Mouse (Mus musculus) lung, adult 18-20 months (tissue): ENCODE measurements around the gene Pabpc4.
"Not testable (repeated sequence)": the region's sequence is repeated elsewhere in the genome, so short reads cannot be mapped to it uniquely, and the experiment has no call there.

Experiments used
- DNase-seq, 2 experiments: peaks; one replicate each; pipeline ENCODE4 v3.0.0; 2022; ENCODE audit warnings: mixed read lengths in 2 of 2

The Pabpc4 gene

DNA sequence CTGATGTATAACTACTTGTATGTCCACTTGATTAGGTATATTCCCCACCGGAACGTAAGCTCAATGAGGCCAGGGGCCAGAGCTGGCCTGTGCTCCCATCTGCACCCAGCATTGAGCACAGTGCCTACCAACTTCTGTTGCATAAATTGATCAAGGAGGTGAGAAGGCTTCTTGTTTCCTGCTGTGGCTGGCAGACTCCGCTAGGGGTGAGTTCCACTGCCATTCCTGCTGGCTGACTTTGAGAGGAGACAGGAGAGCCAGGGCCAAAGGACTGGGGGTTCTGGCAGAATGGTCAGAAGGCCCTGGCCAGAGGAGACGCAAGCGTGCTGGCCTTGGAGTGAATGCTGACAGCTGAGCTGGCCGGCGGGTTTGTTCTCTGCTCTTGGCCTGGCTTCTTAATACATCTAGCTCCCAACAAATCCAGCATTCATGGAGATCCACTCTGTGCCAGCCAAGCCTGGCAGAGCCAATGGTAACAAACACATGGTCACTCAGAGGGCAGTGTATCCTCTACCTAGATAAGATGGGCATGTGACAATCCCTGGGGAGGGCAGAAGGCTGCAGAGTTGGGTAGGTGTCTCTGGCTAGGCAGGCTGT is 13.1 kb upstream of the Pabpc4 start:
- DNase-seq: peak; percentile 45 to 68

DNA sequence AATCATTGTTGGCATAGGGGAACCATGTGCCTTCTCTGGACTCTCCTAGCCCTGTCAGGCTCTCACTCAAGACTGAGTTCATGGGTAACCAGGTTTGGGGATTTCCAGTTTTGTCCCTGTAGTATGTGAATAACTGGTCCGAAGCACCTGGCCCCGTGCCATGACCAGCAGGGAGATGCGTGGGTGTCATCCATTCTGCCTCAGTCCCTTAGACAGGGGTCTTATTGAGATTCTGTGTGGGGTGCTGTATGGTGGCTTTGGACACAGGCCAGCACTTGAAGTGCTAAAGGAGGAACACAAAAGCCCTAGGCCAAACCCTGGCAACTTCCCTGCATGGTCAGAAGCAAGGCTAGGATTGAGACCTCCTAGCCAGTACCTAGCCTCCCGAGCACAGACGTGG is 9.9 kb upstream of the Pabpc4 start:
- DNase-seq: no peak

DNA sequence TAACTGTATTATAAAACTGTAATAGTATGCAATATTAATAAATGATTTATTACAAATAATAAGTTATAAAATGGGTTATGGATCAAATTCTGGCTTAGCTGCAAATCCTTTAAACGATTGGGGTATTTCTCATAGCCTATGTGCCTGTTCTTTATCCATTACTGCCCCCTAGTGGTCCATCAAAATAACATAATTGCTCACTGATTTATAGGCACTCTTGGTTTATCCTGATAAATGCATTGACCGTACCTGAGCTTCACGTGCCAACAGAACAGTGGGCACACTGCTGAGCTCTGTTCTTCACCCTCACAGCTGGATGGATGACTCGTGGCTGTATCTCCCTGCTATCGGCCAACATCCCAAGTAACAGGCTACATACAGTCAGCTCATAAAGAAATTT is 7.5 kb upstream of the Pabpc4 start:
- DNase-seq: no peak

DNA sequence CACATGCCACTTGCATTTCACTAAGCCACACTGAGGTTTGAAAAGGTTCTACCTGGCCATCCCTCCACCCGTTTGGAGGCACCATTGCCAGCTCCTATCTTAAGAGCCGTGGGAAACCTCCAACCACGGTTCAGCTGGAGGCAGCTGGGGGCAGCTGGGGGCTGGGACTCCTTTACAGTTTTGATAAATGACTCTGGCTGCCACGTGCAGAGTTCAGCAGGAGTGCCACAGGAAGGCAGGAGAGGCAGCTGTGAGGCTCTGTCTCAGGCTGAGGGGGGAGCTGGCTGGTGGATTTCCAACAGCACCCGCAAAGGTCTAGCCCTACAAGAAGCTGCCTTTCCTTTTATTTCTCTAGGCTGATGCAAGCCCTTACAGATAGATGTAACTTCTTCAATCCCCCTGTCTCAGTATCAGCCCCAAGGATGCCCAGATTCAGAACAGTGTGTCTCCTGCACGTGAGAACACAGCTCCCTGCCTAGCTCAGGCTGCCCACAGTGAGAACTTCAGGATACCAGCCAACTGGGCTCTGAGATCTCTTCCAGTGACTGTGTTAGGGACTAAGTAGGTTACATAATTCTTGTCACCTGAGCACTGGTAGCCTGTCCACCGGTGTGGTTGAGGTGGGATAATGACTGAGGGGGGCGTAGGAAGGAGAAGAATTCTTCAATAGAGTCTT is 1.9 kb upstream of the Pabpc4 start:
- no peak for DNase-seq

DNA sequence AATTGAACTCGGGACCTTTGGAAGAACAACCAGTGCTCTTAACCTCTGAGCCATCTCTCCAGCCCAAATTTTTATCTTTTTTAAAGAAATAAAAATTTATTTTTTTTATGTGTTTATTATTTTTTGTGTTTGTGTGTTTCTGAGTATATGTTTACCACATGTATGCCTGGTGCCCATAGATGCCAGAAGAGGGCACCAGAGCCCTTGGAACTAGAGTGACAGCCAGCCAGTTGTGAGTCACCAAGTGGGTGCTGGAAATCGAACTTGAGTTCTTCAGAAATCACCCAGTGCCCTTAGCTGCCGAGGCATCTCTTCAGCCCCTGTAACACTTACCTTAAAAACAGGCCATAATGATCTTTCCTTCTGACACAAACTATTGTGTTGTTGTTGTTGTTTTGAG is 8.9 kb downstream of the Pabpc4 start:
- no peak for DNase-seq

DNA sequence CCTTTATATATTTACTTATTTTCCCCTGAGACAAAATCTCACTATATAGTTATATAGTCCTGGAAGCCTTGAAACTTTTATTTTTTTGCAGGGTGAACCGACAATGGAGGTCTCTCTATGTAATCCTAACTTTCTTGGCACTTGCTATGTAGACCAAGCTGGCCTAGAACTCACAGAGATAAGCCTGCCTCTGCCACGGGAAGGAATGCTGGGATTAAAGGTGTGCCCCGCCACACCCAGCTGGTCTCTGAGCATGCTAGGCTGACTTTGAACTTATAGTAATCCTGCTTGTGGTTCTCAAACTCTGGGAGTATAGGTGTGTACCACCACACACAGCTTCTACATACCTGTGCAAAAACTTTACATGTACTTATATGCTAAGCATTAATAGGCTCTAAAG is 18.0 kb downstream of the Pabpc4 start:
- DNase-seq: no peak

DNA sequence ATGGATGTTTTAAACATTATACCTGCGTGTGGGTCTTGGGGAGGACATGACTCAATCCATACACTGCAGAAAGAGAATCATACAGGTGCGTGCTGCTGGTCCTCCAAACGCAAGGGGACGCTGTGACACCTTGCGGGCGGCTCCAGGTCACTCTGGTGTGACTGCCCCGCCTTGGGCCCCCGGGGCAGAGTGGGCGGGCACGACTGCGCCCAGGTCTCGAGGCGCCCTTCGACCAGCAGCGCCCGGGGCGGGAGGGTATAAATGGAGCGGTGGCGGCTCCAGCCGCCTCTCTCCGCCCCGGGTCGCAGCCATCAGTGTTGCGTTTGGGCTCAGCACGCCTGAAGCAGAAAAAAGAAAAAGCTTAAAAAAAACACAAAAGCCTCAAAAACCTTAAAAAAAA is 20.3 kb downstream of the Pabpc4 start:
- peak; percentile 90 to 93 for DNase-seq

DNA sequence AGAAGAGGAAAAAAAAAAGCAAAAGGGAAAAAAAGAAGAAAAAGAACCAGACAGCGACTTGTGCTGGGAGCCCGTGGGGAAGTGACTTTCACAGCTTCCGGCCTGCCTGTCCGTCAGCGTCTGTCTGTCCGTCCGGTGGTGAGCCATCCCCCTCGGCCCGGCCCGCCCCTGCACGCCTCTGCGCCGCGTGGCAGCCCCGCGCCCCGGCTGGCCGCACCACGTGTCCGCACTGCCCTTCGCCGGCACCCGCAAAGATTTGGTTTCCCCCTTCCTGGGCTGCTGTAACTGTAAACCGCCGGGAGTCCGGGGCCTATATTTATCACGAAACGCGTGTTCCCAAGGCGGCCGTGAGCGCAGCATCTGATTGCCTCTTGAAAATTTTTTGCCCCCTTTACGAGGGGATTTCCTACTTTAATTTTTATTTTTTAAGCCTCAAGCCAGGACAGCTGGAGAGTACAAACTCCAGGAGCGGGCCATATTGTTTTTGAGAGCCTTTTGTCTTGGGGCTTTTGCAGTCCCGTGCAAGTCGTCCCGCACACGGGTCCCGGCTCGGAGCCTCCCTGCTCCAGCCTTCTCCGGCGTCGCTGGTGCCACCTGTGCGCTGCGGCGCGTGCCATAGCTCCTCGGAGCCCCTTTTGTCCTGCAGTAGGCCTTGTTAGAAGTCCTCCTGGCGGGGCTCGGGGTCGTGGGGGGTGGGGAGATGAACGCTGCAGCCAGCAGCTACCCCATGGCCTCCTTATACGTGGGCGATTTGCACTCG is 20.9 kb downstream of the Pabpc4 start:
- DNase-seq: peak; percentile 34 to 43

DNA sequence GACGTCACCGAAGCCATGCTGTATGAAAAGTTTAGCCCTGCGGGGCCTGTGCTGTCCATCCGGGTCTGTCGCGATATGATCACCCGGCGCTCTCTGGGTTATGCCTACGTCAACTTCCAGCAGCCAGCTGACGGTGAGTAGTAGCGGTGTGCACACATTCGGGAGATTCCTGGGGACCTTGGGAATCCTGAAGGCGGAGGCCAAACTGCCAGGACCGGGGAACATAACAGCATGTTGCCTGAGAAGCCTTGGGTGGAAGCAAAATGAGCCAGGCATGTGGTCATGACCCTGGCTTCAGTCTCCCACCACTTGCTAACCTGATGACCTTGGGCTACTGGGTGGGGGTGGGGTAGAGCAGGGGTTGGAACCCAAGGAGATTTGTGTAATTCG is 21.5 kb downstream of the Pabpc4 start:
- peak in 1 of 2 experiments; percentile 25 for DNase-seq

DNA sequence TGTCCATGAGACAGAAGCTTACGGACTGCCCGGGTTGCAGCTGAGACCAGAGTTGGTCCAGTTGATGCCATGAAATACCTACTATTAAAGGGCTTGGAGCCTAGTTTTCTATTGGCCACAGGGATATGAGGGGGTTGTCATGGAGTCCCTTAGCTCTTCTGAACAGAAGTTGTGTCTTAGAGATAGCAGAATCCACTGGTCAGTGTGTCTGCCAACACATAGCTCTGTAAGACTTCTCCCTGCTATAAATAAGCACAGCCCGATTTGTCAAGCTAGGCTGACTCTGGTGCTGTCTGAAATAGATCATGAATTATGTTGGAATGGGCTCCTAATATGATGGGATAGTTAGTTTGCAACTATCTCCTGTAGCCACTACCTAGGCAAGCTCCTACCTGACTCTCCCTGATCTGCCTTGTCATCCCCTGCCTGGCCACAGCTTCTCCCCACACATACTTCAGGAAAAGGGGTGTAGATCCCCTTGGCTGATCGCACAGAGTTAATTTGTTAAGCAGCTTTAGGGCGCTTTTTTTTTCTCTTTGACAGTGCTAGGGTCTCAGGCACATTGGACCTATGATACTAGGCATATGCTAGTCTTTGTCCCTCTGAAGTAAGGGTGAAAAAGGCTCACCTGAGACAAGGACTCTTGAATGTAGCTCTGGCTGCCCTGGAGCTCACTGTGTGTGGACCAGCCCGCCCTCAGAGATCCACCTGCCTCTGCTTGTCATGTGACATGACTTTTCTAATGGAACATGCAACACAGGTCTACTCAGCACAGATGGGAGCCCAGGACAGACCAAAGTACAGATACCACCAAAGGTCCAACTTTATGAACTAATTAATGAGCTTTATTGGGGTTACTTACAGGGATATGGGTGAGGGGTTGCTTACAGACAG is 22.8 kb downstream of the Pabpc4 start:
- no peak for DNase-seq

DNA sequence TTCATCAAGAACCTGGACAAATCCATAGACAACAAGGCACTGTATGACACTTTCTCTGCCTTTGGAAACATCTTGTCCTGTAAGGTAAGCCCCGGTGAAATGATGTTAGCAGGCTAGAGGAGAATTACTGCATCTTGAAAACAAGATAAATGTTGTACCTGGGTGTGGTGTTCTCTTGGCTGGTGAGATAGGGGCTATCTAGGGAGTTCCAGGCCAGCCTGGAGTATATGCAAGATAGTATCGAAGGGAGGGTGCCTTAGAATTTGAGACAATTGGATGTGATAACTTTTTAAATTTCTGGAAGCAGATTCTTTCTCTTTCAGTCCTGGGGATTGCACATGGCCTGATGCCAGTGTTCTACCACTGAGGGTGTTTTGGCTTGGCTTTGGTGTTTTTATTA is 24.6 kb downstream of the Pabpc4 start:
- DNase-seq: no peak

DNA sequence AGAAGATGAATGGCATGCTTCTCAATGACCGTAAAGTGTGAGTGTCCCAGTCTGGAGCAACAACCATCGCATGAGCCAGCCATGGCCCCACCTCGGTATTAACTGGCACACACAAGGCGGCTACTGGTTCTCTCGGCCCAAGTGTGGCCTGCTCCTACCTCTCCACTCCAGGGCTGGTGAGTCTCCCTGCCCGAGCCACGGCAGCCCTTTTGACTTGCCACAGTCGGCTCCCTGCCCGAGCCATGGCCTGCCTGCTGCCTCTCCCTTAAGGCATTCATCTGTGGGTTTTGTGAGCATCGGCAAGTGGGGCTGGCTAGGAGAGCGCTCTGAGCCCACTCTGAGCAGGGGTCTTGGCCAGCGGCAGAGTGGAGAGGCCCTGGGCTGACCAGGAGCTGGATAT is 26.9 kb downstream of the Pabpc4 start:
- no peak for DNase-seq

DNA sequence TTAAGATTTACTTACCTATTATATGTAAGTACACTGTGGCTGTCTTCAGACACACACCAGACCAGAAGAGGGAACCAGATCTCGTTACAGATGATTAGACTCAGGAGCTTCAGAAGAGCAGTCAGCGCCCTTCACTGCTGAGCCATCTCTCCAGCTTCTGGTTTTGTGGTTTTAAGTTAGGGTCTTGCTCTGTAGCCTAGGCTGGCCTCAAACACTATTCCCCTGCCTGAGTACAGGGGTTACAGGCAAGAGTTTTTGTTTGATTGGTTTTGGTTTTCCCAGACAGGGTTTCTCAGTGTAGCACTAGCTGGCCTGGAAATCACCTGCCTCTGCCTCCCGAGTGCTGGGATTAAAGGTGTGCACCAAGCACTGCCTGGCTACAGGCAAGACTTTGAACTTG is 30.2 kb downstream of the Pabpc4 start:
- DNase-seq: no peak

DNA sequence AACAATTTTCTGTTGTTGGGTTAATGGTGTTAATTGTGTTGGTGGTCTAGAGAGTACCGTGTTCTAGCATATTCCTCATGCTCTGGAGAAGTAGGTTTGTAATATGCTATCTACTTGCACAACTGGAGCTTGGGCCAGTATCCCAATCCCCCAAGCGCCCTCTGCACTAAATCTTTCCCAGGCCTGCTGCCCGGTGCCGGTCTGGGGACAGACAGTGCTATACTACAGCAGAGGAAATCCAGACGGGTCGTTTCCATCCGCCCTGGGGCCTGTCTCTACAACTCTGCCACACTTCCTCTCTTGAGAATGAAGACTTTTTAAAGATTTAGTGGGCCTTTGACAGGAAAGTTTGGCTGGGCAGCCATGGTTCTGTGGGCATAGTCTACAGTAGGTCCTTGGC is 30.8 kb downstream of the Pabpc4 start:
- no peak for DNase-seq

DNA sequence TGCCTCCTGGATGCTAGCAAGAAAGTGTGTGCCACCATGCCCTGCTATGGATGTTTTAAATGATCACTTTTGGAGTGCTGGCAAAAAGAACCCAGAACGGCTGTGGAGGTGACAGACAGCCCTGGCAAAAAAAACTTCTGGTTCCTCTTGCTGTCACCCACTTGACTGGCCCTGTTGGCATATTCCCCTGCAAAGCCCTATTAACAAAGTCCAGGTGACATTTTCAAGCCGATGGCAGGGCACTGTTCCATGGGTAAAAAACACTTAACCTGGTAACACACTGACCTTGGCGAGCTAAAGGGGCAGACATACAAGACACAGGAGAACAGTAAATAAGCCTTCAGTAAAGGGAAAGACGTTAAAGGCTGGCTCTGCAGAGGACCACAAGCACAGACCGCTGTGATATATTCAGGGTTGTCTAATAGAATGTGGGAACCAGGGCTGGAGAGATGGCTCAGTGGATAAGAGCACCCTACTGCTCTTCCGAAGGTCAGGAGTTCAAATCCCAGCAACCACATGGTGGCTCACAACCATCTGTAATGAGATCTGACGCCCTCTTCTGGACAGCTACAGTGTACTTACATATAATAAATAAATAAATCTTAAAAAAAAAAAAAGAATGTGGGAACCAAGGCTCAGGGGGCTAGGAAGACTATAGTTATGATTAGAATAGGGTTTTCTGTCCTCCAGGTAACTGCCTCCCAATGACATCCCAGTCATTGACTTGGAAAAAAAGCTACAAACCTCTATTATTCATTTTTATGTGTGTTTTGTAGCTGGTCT is 31.7 kb downstream of the Pabpc4 start:
- no peak for DNase-seq

DNA sequence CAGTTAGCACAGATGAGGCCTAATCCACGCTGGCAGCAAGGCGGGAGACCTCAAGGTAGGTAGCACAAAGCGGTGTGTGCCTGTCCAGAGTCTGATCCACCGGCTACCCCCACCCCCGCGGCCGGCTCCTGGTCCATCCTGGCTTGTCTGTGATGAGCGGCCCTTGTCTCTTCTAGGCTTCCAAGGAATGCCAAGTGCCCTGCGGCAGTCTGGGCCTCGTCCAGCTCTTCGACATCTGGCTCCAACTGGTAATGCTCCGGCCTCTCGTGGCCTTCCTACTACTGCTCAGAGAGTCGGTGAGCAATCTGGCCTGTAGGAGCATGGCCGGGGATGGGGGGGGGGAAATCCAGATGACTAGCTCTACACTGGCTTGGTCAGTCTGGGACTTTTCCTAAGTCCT is 32.9 kb downstream of the Pabpc4 start:
- DNase-seq: not testable (repeated sequence)

DNA sequence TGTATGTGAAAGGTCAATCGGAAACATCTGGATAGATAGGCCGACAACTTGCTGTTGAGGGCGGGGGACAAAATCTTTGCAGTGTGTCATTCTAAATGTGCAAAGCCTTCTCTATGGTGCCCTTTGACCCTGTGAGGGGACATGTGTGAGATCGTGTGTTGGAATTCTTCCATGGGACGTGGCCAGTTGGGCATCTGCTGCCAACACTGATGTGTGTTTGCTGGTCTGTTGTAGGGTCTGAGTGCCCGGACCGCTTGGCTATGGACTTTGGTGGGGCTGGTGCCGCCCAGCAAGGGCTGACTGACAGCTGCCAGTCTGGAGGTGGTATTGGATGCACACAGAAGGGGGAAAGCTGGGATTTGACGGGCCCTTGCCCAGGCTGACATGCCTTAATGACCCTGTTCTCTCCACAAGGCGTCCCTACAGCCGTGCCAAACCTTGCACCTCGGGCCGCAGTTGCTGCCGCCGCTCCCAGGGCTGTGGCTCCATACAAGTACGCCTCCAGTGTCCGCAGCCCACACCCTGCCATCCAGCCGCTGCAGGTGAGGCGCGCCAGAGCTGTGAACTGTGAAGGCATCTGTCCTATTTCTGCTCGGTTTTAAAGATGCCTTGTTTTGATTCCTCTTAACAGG is 33.5 kb downstream of the Pabpc4 start:
- no peak for DNase-seq

DNA sequence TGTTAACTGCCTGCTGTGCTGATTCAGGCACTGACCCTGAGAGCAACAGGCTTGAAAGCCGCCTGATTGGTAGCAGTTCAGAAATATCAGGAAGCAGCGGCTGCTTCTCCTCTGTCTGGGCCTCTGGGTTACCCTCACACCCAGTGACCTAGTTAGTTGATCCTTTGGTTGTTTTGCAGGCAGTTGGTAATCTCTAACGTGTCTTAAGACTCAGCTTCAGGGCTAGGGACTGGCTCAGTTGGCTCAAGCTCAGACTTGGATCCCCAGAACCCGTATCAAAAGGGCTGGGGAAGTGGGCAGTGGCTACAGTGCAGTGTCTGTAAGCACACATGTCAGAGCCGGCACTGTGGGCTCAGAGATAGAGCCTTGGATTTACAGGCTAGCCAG is 34.0 kb downstream of the Pabpc4 start:
- DNase-seq: no peak

DNA sequence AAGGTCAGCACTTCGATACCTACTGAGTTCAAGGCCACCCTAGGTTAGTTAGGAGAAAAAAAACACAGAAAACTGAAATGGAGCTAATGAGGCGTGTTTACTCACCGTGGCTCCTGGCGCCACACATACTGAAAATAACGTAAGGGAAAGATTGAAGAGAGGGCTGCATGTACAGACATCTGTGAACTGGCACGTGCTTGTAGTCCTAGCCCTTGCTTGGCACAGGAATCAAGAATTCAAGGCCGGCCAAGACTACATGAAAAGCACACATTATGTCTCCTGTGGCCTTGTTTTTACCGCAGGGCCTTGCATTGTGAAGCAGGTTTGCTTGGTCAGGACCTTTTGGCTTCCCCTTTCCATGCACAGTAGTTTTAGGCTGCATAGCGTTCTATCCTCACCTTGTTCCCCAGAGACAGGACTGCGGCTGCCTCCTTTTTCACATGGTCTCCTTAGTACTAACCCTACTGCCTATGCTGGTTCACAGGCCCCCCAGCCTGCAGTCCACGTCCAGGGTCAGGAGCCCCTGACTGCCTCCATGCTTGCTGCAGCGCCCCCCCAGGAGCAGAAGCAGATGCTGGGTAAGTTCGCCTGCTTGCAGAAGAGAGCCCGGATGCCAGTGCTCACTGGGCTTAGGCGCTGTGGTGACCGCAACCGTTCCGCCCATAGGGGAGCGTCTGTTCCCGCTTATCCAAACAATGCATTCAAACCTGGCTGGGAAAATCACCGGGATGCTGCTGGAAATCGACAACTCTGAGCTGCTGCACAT is 35.2 kb downstream of the Pabpc4 start:
- DNase-seq: no peak

DNA sequence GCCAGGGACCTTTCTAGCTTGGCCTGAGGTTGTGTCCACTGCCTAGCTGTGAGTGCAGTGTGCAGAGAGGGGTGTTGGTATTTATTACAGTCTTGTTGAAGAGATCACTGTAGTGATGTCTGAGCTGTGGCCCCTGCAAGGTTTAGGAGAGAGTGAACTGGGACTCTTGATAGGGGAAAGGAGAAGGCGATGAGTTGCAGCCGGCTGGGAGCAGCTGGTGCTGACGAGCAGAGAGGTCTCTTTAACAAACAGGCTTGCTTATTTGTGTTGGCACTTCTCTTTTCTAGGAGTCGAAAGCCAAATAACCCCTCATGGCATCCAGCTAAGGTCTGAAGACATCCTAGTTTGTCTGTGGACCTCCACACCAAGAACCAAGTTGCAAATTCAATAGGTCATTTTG is 36.1 kb downstream of the Pabpc4 start:
- DNase-seq: no peak

DNA sequence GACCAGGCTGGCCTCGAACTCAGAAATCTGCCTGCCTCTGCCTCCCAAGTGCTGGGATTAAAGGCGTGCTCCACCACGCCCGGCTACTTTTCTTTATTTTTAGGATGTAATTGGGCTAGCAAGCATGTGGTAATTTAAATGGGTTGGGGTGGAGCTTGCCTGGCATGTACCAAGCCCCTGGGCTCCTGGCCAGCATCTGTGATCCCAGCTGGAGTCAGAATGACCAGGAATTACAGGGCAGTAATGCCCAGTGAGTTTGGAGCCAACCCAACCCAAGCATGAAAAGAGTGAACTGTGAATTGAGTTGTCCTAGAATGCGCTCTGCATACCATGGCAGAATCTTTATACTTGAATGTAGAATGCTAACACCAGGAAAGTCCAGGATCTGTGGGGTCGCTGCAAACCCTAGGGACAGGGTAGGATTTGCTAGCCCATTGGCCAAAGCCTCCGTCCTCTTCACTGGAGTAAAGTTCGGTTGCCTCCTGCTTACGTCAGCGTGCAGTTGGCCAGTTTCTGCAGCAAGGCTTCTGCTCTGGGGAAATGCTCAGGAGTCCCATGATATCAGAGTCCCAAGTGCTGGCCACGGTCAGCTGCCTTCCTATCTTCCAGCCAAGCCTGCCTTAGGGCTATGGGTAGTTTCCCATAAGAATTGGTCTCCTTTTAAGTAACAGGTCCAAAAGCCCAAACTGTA is 37.0 kb downstream of the Pabpc4 start:
- DNase-seq: no peak
